Mouse (Mus musculus) limb, embryonic 10.5 days (tissue): Measurements from ENCODE around the gene E130308A19Rik. TPM values are rescaled to one million over a fixed set of nuclear protein-coding genes. Genes with fewer than 3 reads are reported as not detected.
"Not testable (repeated sequence)": the region's sequence is repeated elsewhere in the genome, so short reads cannot be mapped to it uniquely, and the experiment has no call there.

ENCODE experiments used
- DNase-seq: peaks from one replicate; pipeline ENCODE4 v3.0.0-alpha.2; 2017; ENCODE audit warnings: low spot score
- H3K27ac ChIP-seq: fragments of 300-500 bp; sonication (generic); 2 replicates; pipeline ENCODE4 v1.5.1; 2016; ENCODE audit warnings: mild to moderate bottlenecking
- H3K27me3 ChIP-seq: fragments of 300-500 bp; sonication (generic); 2 replicates; pipeline ENCODE4 v1.6.1; 2016; ENCODE audit warnings: low read depth, mild to moderate bottlenecking; ENCODE audit not compliant: poor library complexity, severe bottlenecking
- H3K36me3 ChIP-seq: fragments of 300-500 bp; sonication (generic); 2 replicates; pipeline ENCODE4 v1.6.1; 2016; ENCODE audit warnings: mild to moderate bottlenecking, moderate library complexity
- H3K4me1 ChIP-seq: fragments of 300-500 bp; sonication (generic); 2 replicates; pipeline ENCODE4 v1.6.1; 2016
- H3K4me3 ChIP-seq: fragments of 300-500 bp; sonication (generic); 2 replicates; pipeline ENCODE4 v1.5.1; 2016; ENCODE audit warnings: mild to moderate bottlenecking, moderate library complexity
- H3K9me3 ChIP-seq: fragments of 300-500 bp; sonication (generic); replicated peaks from 2 replicates; pipeline ENCODE4 v1.6.1; 2016; ENCODE audit warnings: mild to moderate bottlenecking
- WGBS: fragments of 180-500 bp; shearing (Covaris S2); methylation state at CpG from one replicate; pipeline ENCODE4 v1.1.7; 2016; 5-methylcytosine and 5-hydroxymethylcytosine counted together
- polyA plus RNA-seq: library from polyadenylated mRNA; unstranded; fragments of >200 nt; fragmentation: Nextera tagmentation; extraction: Ambion mirVana; gene quantifications from 2 replicates; pipeline ENCODE4 v1.2.1, GENCODE M21; 2016

Gene E130308A19Rik
- polyA plus RNA-seq, 1 experiment from 2014 or later, result 42.6 TPM

- 64% methylated on average over 6 of the region's 6 CpGs for WGBS
- Histone ChIP-seq H3K27me3 (no peaks in the 10 kb centered on the region), H3K9me3 (no peaks in the 10 kb centered on the region), H3K4me3 (no peak overlapping the region), H3K36me3 (no peaks in the 10 kb centered on the region), H3K27ac (no peak overlapping the region), H3K4me1 (peaks cover 11% of the 10 kb centered on the region; the same call in 1 of the 2 replicates)
- DNase-seq, result no peak
Measured at GRCm38 (mm10) chr4:59787126-59787525, 161.1 kb downstream of the E130308A19Rik start.

GRCm38 (mm10) chr4:59789015-59789414, 163.0 kb downstream of the E130308A19Rik start:
- Histone ChIP-seq H3K4me3 (no peak overlapping the region), H3K4me1 (peaks cover 5% of the 10 kb centered on the region; the same call in 1 of the 2 replicates), H3K27ac (no peak overlapping the region), H3K27me3 (no peaks in the 10 kb centered on the region), H3K36me3 (no peaks in the 10 kb centered on the region), H3K9me3 (no peaks in the 10 kb centered on the region)
- DNase-seq, result no peak

- not testable (repeated sequence) for H3K36me3 ChIP-seq, DNase-seq, H3K27ac ChIP-seq, H3K27me3 ChIP-seq, H3K4me1 ChIP-seq, H3K4me3 ChIP-seq, H3K9me3 ChIP-seq
- WGBS, result 88% methylated on average over 2 of the region's 2 CpGs
Measured at GRCm38 (mm10) chr4:59793626-59794025, 167.6 kb downstream of the E130308A19Rik start.

GRCm38 (mm10) chr4:59794116-59794515, 168.1 kb downstream of the E130308A19Rik start:
- 72% methylated on average over 2 of the region's 2 CpGs for WGBS

GRCm38 (mm10) chr4:59795788-59796455, 169.9 kb downstream of the E130308A19Rik start:
- no peak overlapping the region for H3K27ac ChIP-seq
- no peaks in the 10 kb centered on the region for H3K9me3 ChIP-seq
- H3K36me3 ChIP-seq, result no peaks in the 10 kb centered on the region
- 85% methylated on average over 2 of the region's 2 CpGs for WGBS
- no peak for DNase-seq
- no peak overlapping the region for H3K4me3 ChIP-seq
- no peaks in the 10 kb centered on the region for H3K27me3 ChIP-seq
- peaks cover 5% of the 10 kb centered on the region; the same call in 1 of the 2 replicates for H3K4me1 ChIP-seq

More at GRCm38 (mm10) chr4:59794116-59794515, 168.1 kb downstream of the E130308A19Rik start:
- H3K27ac ChIP-seq, result no peak overlapping the region
- no peak overlapping the region for H3K4me3 ChIP-seq
- H3K4me1 ChIP-seq, result peaks cover 5% of the 10 kb centered on the region; the same call in 1 of the 2 replicates
- no peaks in the 10 kb centered on the region for H3K36me3 ChIP-seq
- no peaks in the 10 kb centered on the region for H3K9me3 ChIP-seq
- no peak for DNase-seq
- H3K27me3 ChIP-seq, result no peaks in the 10 kb centered on the region

GRCm38 (mm10) chr4:59800181-59800580, 174.2 kb downstream of the E130308A19Rik start:
- no peak overlapping the region for H3K4me3 ChIP-seq
- H3K4me1 ChIP-seq, result peaks cover 4% of the 10 kb centered on the region; the same call in 1 of the 2 replicates
- 88% methylated on average over 5 of the region's 5 CpGs for WGBS
- H3K36me3 ChIP-seq, result no peaks in the 10 kb centered on the region
- no peak overlapping the region for H3K27ac ChIP-seq
- no peaks in the 10 kb centered on the region for H3K9me3 ChIP-seq
- DNase-seq, result no peak
- H3K27me3 ChIP-seq, result 0 out of 2 replicates have a peak, but pooled peaks cover 4% of the 10 kb centered on the region

- Histone ChIP-seq H3K27ac (no peak within 1 kb of the TSS), H3K4me1 (peaks cover 8% of the 10 kb centered on the region)
Measured at GRCm38 (mm10) chr4:59801489-59801888, 175.5 kb downstream of the E130308A19Rik start, which contains the start of gene Inip. TSS of gene Inip (minus strand) at chr4:59801589.

GRCm38 (mm10) chr4:59802107-59802506, 176.1 kb downstream of the E130308A19Rik start:
- H3K36me3 ChIP-seq, result no peaks in the 10 kb centered on the region
- H3K27ac ChIP-seq, result no peak overlapping the region
- H3K4me1 ChIP-seq, result peaks cover 14% of the 10 kb centered on the region
- no peak for DNase-seq
- H3K4me3 ChIP-seq, result no peak overlapping the region
- H3K27me3 ChIP-seq, result 0 out of 2 replicates have a peak, but pooled peaks cover 4% of the 10 kb centered on the region
- no peaks in the 10 kb centered on the region for H3K9me3 ChIP-seq
- WGBS, result 88% methylated on average over 6 of the region's 6 CpGs

More at GRCm38 (mm10) chr4:59801489-59801888, 175.5 kb downstream of the E130308A19Rik start, which contains the start of gene Inip:
- no peak for DNase-seq
- Histone ChIP-seq H3K4me3 (no peak within 1 kb of the TSS), H3K9me3 (no peaks in the 10 kb centered on the region), H3K27me3 (0 out of 2 replicates have a peak, but pooled peaks cover 4% of the 10 kb centered on the region), H3K36me3 (no peaks in the 10 kb centered on the region)

GRCm38 (mm10) chr4:59802792-59803191, 176.8 kb downstream of the E130308A19Rik start:
- H3K4me3 ChIP-seq, result no peak overlapping the region
- H3K9me3 ChIP-seq, result no peaks in the 10 kb centered on the region
- no peak for DNase-seq
- WGBS, result 67% methylated on average over 4 of the region's 4 CpGs
- no peaks in the 10 kb centered on the region for H3K36me3 ChIP-seq
- H3K27ac ChIP-seq, result no peak overlapping the region
- 0 out of 2 replicates have a peak, but pooled peaks cover 4% of the 10 kb centered on the region for H3K27me3 ChIP-seq
- peaks cover 14% of the 10 kb centered on the region for H3K4me1 ChIP-seq

GRCm38 (mm10) chr4:59803358-59803757, 177.3 kb downstream of the E130308A19Rik start:
- no peaks in the 10 kb centered on the region for H3K36me3 ChIP-seq
- DNase-seq, result no peak
- WGBS, result 89% methylated on average over 5 of the region's 5 CpGs

GRCm38 (mm10) chr4:59804754-59805153, 178.7 kb downstream of the E130308A19Rik start:
- WGBS, result 84% methylated on average over 1 of the region's 1 CpGs
- peak overlapping the region; percentile 71 for H3K4me3 ChIP-seq
- H3K27ac ChIP-seq, result peak overlapping the region; percentile 89; the same call in 1 of the 2 replicates
- H3K9me3 ChIP-seq, result no peaks in the 10 kb centered on the region
- no peak for DNase-seq
- H3K36me3 ChIP-seq, result no peaks in the 10 kb centered on the region
- H3K4me1 ChIP-seq, result peaks cover 14% of the 10 kb centered on the region
- 0 out of 2 replicates have a peak, but pooled peaks cover 4% of the 10 kb centered on the region for H3K27me3 ChIP-seq

More at GRCm38 (mm10) chr4:59803358-59803757, 177.3 kb downstream of the E130308A19Rik start:
- no peaks in the 10 kb centered on the region for H3K9me3 ChIP-seq
- H3K4me1 ChIP-seq, result peaks cover 14% of the 10 kb centered on the region
- H3K27ac ChIP-seq, result no peak overlapping the region
- H3K4me3 ChIP-seq, result no peak overlapping the region
- 0 out of 2 replicates have a peak, but pooled peaks cover 4% of the 10 kb centered on the region for H3K27me3 ChIP-seq

- WGBS, result 2% methylated on average over 45 of the region's 45 CpGs
- DNase-seq, result peak; percentile 89
- Histone ChIP-seq H3K27me3 (0 out of 2 replicates have a peak, but pooled peaks cover 4% of the 10 kb centered on the region), H3K4me1 (peaks cover 14% of the 10 kb centered on the region), H3K9me3 (no peaks in the 10 kb centered on the region), H3K4me3 (peak within 1 kb of the TSS; percentile 71), H3K36me3 (no peaks in the 10 kb centered on the region), H3K27ac (peak within 1 kb of the TSS; percentile 89)
Measured at GRCm38 (mm10) chr4:59805181-59805967, 179.4 kb downstream of the E130308A19Rik start, which contains the start of gene Snx30. TSS of gene Snx30 (plus strand) at chr4:59805840.
